In the genomic region with DNA sequence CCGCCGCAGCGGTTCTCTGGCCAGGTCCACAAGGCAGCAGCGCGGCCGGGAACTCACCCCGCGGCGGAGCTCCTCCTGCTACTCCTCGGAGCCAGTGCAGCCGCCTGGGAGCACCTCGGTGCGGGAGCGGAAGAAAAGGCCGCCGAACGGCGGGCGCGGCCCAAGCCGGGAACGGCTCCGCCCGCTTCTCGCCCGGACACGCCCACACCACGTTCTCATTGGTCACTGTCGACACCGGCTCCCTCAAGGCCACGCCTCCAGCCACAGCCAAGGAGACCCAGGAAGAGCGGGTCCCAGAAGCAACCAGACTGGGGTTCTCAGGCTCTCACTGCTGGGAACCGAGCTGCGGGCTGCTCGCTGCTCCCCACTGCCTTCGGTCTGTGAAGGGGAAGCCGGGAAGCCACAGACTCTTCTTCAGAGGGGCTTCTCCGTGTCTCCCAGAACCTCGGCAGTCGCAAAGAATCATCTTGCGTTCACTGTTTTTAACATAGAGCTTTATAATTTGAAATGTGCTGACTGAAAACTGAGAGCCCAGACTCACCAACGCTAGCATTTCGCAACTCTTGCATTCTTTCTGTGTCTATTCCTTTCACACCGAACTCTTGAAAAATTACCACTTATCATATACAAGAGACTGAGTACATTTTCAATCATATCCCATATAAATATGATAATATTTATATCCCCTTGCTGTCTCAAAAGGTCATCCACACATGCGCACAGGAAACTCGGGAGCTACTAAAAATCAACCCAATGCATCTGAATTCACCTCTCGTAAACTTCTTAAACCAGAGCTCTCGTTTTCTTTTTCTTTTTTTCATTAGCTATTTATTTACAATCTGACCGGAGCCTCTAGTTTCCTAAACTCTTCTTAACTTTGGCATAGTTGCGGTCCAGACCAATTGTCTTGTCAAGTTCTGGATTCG, we compare ENCODE assay signal across 8 mouse cellular contexts. TPM values are rescaled to one million over a fixed set of nuclear protein-coding genes. Genes with fewer than 3 reads are reported as not detected.
DNase-seq lines count a peak whose midpoint lies in the region; ATAC-seq and TF ChIP-seq lines count a peak whose summit lies in the region.

A gene (minus strand): TSS at position 170 of the 926 bp plus-strand sequence.

- peak; percentile 100 for ATAC-seq in forebrain, embryonic 11.5 days (replicated peaks; ENCODE audit: low FRiP score)
- ATAC-seq in heart, embryonic 16.5 days (replicated peaks; ENCODE audit: extremely low read depth, insufficient read depth, low FRiP score) = peak; percentile 99
- peak; percentile 98 for ATAC-seq in liver, embryonic 16.5 days (ENCODE audit: low read depth)
- peak; percentile 98 for ATAC-seq in neural tube, embryonic 13.5 days (ENCODE audit: low read depth)

- no peak for TF ChIP-seq EP300 in CH12.LX (IDR thresholded peaks at IDR 0.05; ENCODE audit: low read length)

- H3K9me3 ChIP-seq in CH12.LX (replicated peaks; ENCODE audit: low read length) = no peaks in the 10 kb centered on the region
- no peaks in the 10 kb centered on the region for H3K9me3 ChIP-seq in forebrain, embryonic 11.5 days (ENCODE audit: control insufficient read depth, low read length)
- H3K9me3 ChIP-seq in heart, embryonic 16.5 days (replicated peaks; ENCODE audit: control insufficient read depth, low read length) = no peaks in the 10 kb centered on the region
- H3K9me3 ChIP-seq in liver, embryonic 16.5 days (replicated peaks; ENCODE audit: control insufficient read depth, low read length) = no peaks in the 10 kb centered on the region
- H3K9me3 ChIP-seq in neural tube, embryonic 13.5 days = no peaks in the 10 kb centered on the region

- TF ChIP-seq CTCF in CH12.LX (conservative IDR thresholded peaks at IDR 0.05 in 1 of 2, IDR thresholded peaks at IDR 0.05 in 1 of 2; ENCODE audit: low read depth in 2 of 2, low read length in 2 of 2) = no peak
- TF ChIP-seq CTCF in testis, adult 2 months (IDR thresholded peaks at IDR 0.05; ENCODE audit: control insufficient read depth, insufficient read depth, insufficient replicate concordance, low read depth, low read length) = no peak

- dilution Hi-C loops in CH12.LX (cut with MboI; ENCODE audit: extremely low pct_ligation_motif_present, extremely low pct_unique_long_range_greater_than_20kb, low sequenced_read_pairs) = no loop called here

- H3K4me3 ChIP-seq in CH12.LX (replicated peaks in 1 of 3; ENCODE audit: low read depth in 2 of 3, low read length in 2 of 3, poor library complexity in 1 of 3) = peak within 1 kb of the TSS; percentile 63 to 82 (median 69)
- peak within 1 kb of the TSS; percentile 70 for H3K4me3 ChIP-seq in forebrain, embryonic 11.5 days (ENCODE audit: low read depth, low read length)
- peak within 1 kb of the TSS; percentile 64 for H3K4me3 ChIP-seq in heart, embryonic 16.5 days (ENCODE audit: low read length)
- peak within 1 kb of the TSS; percentile 68 for H3K4me3 ChIP-seq in liver, embryonic 16.5 days (ENCODE audit: low read depth, low read length)
- peak within 1 kb of the TSS; percentile 75 for H3K4me3 ChIP-seq in neural tube, embryonic 13.5 days
- peak within 1 kb of the TSS; percentile 95 for H3K4me3 ChIP-seq in testis, adult 2 months (ENCODE audit: control insufficient read depth, low read depth, low read length)

- peak within 1 kb of the TSS; percentile 78 for H3K9ac ChIP-seq in CH12.LX (ENCODE audit: insufficient read depth, low read depth)
- H3K9ac ChIP-seq in forebrain, embryonic 11.5 days (ENCODE audit: low read length) = peak within 1 kb of the TSS; percentile 91
- peak within 1 kb of the TSS; percentile 79 for H3K9ac ChIP-seq in heart, embryonic 16.5 days (ENCODE audit: low read length)
- H3K9ac ChIP-seq in liver, embryonic 16.5 days (ENCODE audit: low read depth, low read length) = peak within 1 kb of the TSS; percentile 87
- peak within 1 kb of the TSS; percentile 87 for H3K9ac ChIP-seq in neural tube, embryonic 13.5 days

- in situ Hi-C loops in CH12.LX (cut with MboI; ENCODE audit: low pct_ligation_motif_present, low pct_unique_long_range_greater_than_20kb, low sequenced_read_pairs) = no loop called here

- TF ChIP-seq POLR2A in CH12.LX (IDR thresholded peaks at IDR 0.05; ENCODE audit: low read depth, low read length) = peak; percentile 96
- TF ChIP-seq POLR2A in testis, adult 2 months (IDR thresholded peaks at IDR 0.05; ENCODE audit: control insufficient read depth, low read depth, low read length) = peak; percentile 93

- peaks cover under 1 to 8% of the 10 kb centered on the region in 2 experiments for H3K36me3 ChIP-seq in CH12.LX (replicated peaks in 1 of 2; ENCODE audit: control insufficient read depth in 1 of 2, insufficient read depth in 1 of 2, low read length in 1 of 2)
- no peaks in the 10 kb centered on the region for H3K36me3 ChIP-seq in forebrain, embryonic 11.5 days (ENCODE audit: control insufficient read depth, insufficient read depth, low read length)
- no peaks in the 10 kb centered on the region for H3K36me3 ChIP-seq in heart, embryonic 16.5 days (ENCODE audit: control insufficient read depth, insufficient read depth)
- H3K36me3 ChIP-seq in liver, embryonic 16.5 days (ENCODE audit: control insufficient read depth, insufficient read depth) = no peaks in the 10 kb centered on the region
- H3K36me3 ChIP-seq in neural tube, embryonic 13.5 days = 0 out of 2 replicates have a peak, but pooled peaks cover 2% of the 10 kb centered on the region
- no peaks in the 10 kb centered on the region for H3K36me3 ChIP-seq in testis, adult 2 months (ENCODE audit: control insufficient read depth, insufficient read depth, low read length)

- H3K4me1 ChIP-seq in CH12.LX (ENCODE audit: control insufficient read depth in 1 of 2, insufficient read depth in 2 of 2) = peaks cover 3 to 8% of the 10 kb centered on the region in 2 experiments; a peak in 3 of 4 replicates
- 0 out of 2 replicates have a peak, but pooled peaks cover 2% of the 10 kb centered on the region for H3K4me1 ChIP-seq in forebrain, embryonic 11.5 days (replicated peaks; ENCODE audit: control insufficient read depth, insufficient read depth, low read length)
- H3K4me1 ChIP-seq in heart, embryonic 16.5 days (ENCODE audit: control insufficient read depth, insufficient read depth, low read length) = peaks cover 12% of the 10 kb centered on the region
- H3K4me1 ChIP-seq in liver, embryonic 16.5 days (ENCODE audit: control insufficient read depth, low read depth, low read length) = peaks cover 14% of the 10 kb centered on the region
- H3K4me1 ChIP-seq in neural tube, embryonic 13.5 days (replicated peaks) = peaks cover 8% of the 10 kb centered on the region
- peaks cover 5% of the 10 kb centered on the region for H3K4me1 ChIP-seq in testis, adult 2 months (ENCODE audit: control insufficient read depth, insufficient read depth, low read length)

- no peak within 1 kb of the TSS for H3K27ac ChIP-seq in CH12.LX (ENCODE audit: insufficient read depth, low read depth)
- peak within 1 kb of the TSS; percentile 89 for H3K27ac ChIP-seq in forebrain, embryonic 11.5 days (ENCODE audit: low read depth, low read length)
- H3K27ac ChIP-seq in heart, embryonic 16.5 days (ENCODE audit: low read length) = peak within 1 kb of the TSS; percentile 82
- H3K27ac ChIP-seq in liver, embryonic 16.5 days (ENCODE audit: low read length) = peak within 1 kb of the TSS; percentile 87
- peak within 1 kb of the TSS; percentile 96 for H3K27ac ChIP-seq in neural tube, embryonic 13.5 days (replicated peaks)
- H3K27ac ChIP-seq in testis, adult 2 months (ENCODE audit: control insufficient read depth, insufficient read depth, low read depth, low read length) = peak within 1 kb of the TSS; percentile 83

- H3K4me2 ChIP-seq in CH12.LX (ENCODE audit: insufficient read depth, low read depth, poor library complexity, severe bottlenecking) = peak within 1 kb of the TSS; percentile 48
- H3K4me2 ChIP-seq in forebrain, embryonic 11.5 days (ENCODE audit: low read depth, low read length, severe bottlenecking) = peak within 1 kb of the TSS; percentile 73
- H3K4me2 ChIP-seq in heart, embryonic 16.5 days (ENCODE audit: low read depth, low read length) = peak within 1 kb of the TSS; percentile 66
- H3K4me2 ChIP-seq in liver, embryonic 16.5 days (ENCODE audit: low read depth, low read length) = peak within 1 kb of the TSS; percentile 81
- peak within 1 kb of the TSS; percentile 68 for H3K4me2 ChIP-seq in neural tube, embryonic 13.5 days

- peaks cover 2% of the 10 kb centered on the region for H3K27me3 ChIP-seq in CH12.LX (replicated peaks)
- no peaks in the 10 kb centered on the region for H3K27me3 ChIP-seq in forebrain, embryonic 11.5 days (ENCODE audit: control insufficient read depth, insufficient read depth, low read length)
- no peaks in the 10 kb centered on the region for H3K27me3 ChIP-seq in heart, embryonic 16.5 days (ENCODE audit: control insufficient read depth, insufficient read depth, low read length)
- H3K27me3 ChIP-seq in liver, embryonic 16.5 days (ENCODE audit: control insufficient read depth, insufficient read depth, low read depth, low read length) = no peaks in the 10 kb centered on the region; the same call in 1 of the 2 replicates
- peaks cover 22% of the 10 kb centered on the region for H3K27me3 ChIP-seq in neural tube, embryonic 13.5 days
- no peaks in the 10 kb centered on the region for H3K27me3 ChIP-seq in testis, adult 2 months (ENCODE audit: control insufficient read depth, insufficient read depth, low read length)

- H3K79me2 ChIP-seq in CH12.LX (replicated peaks; ENCODE audit: control insufficient read depth, extremely low read depth, insufficient read depth, poor library complexity, severe bottlenecking) = no peaks in the 10 kb centered on the region

- 7% methylated on average over 50 of the region's 51 CpGs for WGBS in forebrain, embryonic 11.5 days
- 6% methylated on average over 51 of the region's 51 CpGs for WGBS in heart, embryonic 16.5 days
- 4% methylated on average over 51 of the region's 51 CpGs for WGBS in liver, embryonic 16.5 days (ENCODE audit: insufficient replicate concordance)
- WGBS in neural tube, embryonic 13.5 days = 6% methylated on average over 51 of the region's 51 CpGs

- no peak for TF ChIP-seq RAD21 in CH12.LX (IDR thresholded peaks at IDR 0.05; ENCODE audit: low read depth, low read length)

- DNase-seq in CH12.LX (ENCODE audit: extremely low read depth) = peak; percentile 95
- DNase-seq in c-Kit-positive CD71-positive TER-119-negative erythroid progenitor cells, embryonic 14.5 days (ENCODE audit: low read depth) = peak; percentile 89
- peak; percentile 97 for DNase-seq in forebrain, embryonic 11.5 days (ENCODE audit: low spot score)
- peak; percentile 98 to 99 for DNase-seq in kidney, postnatal 4 days

TF ChIP-seq in CH12.LX, 34 proteins besides CTCF, POLR2A, EP300 and RAD21 (continues in another document):
- no peak for TF ChIP-seq JUND (conservative IDR thresholded peaks at IDR 0.05; ENCODE audit: low read depth, low read length)

RNA-seq across cellular contexts. Expression of the gene that starts here (rescaled TPM):
- total RNA-seq in CH12.LX (2012; rRNA removed) (10.7 and 18.2 TPM in 2 replicates), CH12.LX (2014; rRNA removed) (15.5 and 17.0 TPM in 2 replicates)
- polyA plus RNA-seq in CH12.LX (2012; ENCODE audit: insufficient read length, low read depth) = 8.3 and 9.6 TPM in 2 replicates
- polyA plus RNA-seq in forebrain, embryonic 11.5 days (2014; fragmentation: Nextera tagmentation; extraction: Ambion mirVana) = 9.2 and 9.4 TPM in 2 replicates
- 5.7 and 5.8 TPM in 2 replicates for polyA plus RNA-seq in heart, embryonic 16.5 days (2015; fragmentation: Nextera tagmentation; extraction: Ambion mirVana)
- 1.3 and 1.6 TPM in 2 replicates for polyA plus RNA-seq in liver, embryonic 16.5 days (2015; fragmentation: Nextera tagmentation; extraction: Ambion mirVana)
- 8.5 and 10.2 TPM in 2 replicates for polyA plus RNA-seq in neural tube, embryonic 13.5 days (2015; fragmentation: Nextera tagmentation; extraction: Ambion mirVana)
- 12.5 and 16.5 TPM in 2 replicates for polyA plus RNA-seq in testis, adult 2 months (2012; rRNA removed)
